Mouse (Mus musculus): ENCODE data around the gene Zfp119b. TPM values are rescaled to one million over a fixed set of nuclear protein-coding genes. Genes with fewer than 3 reads are reported as not detected.

Zfp119b gene
- polyA plus RNA-seq, 1 experiment, result 0.82 TPM

- TF ChIP-seq TCF3 (IDR thresholded peaks at IDR 0.05; ENCODE audit: insufficient read length, low read depth) (no peak), TCF12 (IDR thresholded peaks at IDR 0.05; ENCODE audit: insufficient read depth, poor library complexity, severe bottlenecking) (no peak), USF1 (IDR thresholded peaks at IDR 0.05; ENCODE audit: low read depth) (no peak), MYOG (IDR thresholded peaks at IDR 0.05; ENCODE audit: control insufficient read depth in 1 of 3, insufficient read depth in 1 of 3, insufficient read length in 2 of 3, low read depth in 2 of 3) (no peak), MYOD1 (IDR thresholded peaks at IDR 0.05; ENCODE audit: control insufficient read depth in 1 of 3, insufficient read length in 2 of 3, low read depth in 2 of 3) (no peak), SRF (IDR thresholded peaks at IDR 0.05; ENCODE audit: control insufficient read depth, insufficient read length, low read depth) (no peak), POLR2A (IDR thresholded peaks at IDR 0.05; ENCODE audit: insufficient read length, low read depth) (no peak), MAX (IDR thresholded peaks at IDR 0.05; ENCODE audit: low read depth) (no peak), E2F4 (IDR thresholded peaks at IDR 0.05; ENCODE audit: insufficient read depth) (no peak), POLR2AphosphoS2 (IDR thresholded peaks at IDR 0.05; ENCODE audit: insufficient read length, low read depth) (no peak), REST (IDR thresholded peaks at IDR 0.05; ENCODE audit: insufficient read depth, insufficient read length) (no peak)
- Histone ChIP-seq H3K27me3 (ENCODE audit: control insufficient read depth, insufficient read depth, insufficient read length) (peaks cover 30% of the 10 kb centered on the region), H3K79me2 (ENCODE audit: control insufficient read depth, insufficient read depth) (no peaks in the 10 kb centered on the region), H3K4me2 (ENCODE audit: low read depth) (no peak overlapping the region), H3ac (ENCODE audit: control insufficient read depth, insufficient read length) (no peak overlapping the region), H3K36me3 (ENCODE audit: control insufficient read depth, insufficient read depth) (no peaks in the 10 kb centered on the region), H3K4me3 (no peak overlapping the region)
Observed at GRCm38 (mm10) chr17:55952041-55952440, 2.7 kb upstream of the Zfp119b start.

GRCm38 (mm10) chr17:55950601-55951000 lies 1.3 kb upstream of the Zfp119b start:
- Histone ChIP-seq H3K36me3 (ENCODE audit: control insufficient read depth, insufficient read depth) (no peaks in the 10 kb centered on the region), H3K79me2 (ENCODE audit: control insufficient read depth, insufficient read depth) (no peaks in the 10 kb centered on the region), H3K4me3 (no peak overlapping the region), H3K4me2 (ENCODE audit: low read depth) (no peak overlapping the region), H3ac (ENCODE audit: control insufficient read depth, insufficient read length) (no peak overlapping the region), H3K27me3 (ENCODE audit: control insufficient read depth, insufficient read depth, insufficient read length) (peaks cover 30% of the 10 kb centered on the region)
- no peak for TF ChIP-seq SRF (IDR thresholded peaks at IDR 0.05; ENCODE audit: control insufficient read depth, insufficient read length, low read depth)
- TF ChIP-seq MYOG (IDR thresholded peaks at IDR 0.05; ENCODE audit: control insufficient read depth in 1 of 3, insufficient read depth in 1 of 3, insufficient read length in 2 of 3, low read depth in 2 of 3), result no peak
- no peak for TF ChIP-seq MAX (IDR thresholded peaks at IDR 0.05; ENCODE audit: low read depth)
- no peak for TF ChIP-seq USF1 (IDR thresholded peaks at IDR 0.05; ENCODE audit: low read depth)
- no peak for TF ChIP-seq MYOD1 (IDR thresholded peaks at IDR 0.05; ENCODE audit: control insufficient read depth in 1 of 3, insufficient read length in 2 of 3, low read depth in 2 of 3)
- no peak for TF ChIP-seq TCF12 (IDR thresholded peaks at IDR 0.05; ENCODE audit: insufficient read depth, poor library complexity, severe bottlenecking)
- TF ChIP-seq TCF3 (IDR thresholded peaks at IDR 0.05; ENCODE audit: insufficient read length, low read depth), result no peak
- TF ChIP-seq POLR2AphosphoS2 (IDR thresholded peaks at IDR 0.05; ENCODE audit: insufficient read length, low read depth), result no peak
- TF ChIP-seq POLR2A (IDR thresholded peaks at IDR 0.05; ENCODE audit: insufficient read length, low read depth), result no peak
- TF ChIP-seq REST (IDR thresholded peaks at IDR 0.05; ENCODE audit: insufficient read depth, insufficient read length), result no peak
- TF ChIP-seq CEBPB (IDR thresholded peaks at IDR 0.05; ENCODE audit: insufficient read depth, poor library complexity, severe bottlenecking), result no peak
- TF ChIP-seq E2F4 (IDR thresholded peaks at IDR 0.05; ENCODE audit: insufficient read depth), result no peak

- TF ChIP-seq SRF (IDR thresholded peaks at IDR 0.05; ENCODE audit: control insufficient read depth, insufficient read length, low read depth) (no peak), POLR2AphosphoS2 (IDR thresholded peaks at IDR 0.05; ENCODE audit: insufficient read length, low read depth) (no peak), E2F4 (IDR thresholded peaks at IDR 0.05; ENCODE audit: insufficient read depth) (no peak), TCF12 (IDR thresholded peaks at IDR 0.05; ENCODE audit: insufficient read depth, poor library complexity, severe bottlenecking) (no peak), USF1 (IDR thresholded peaks at IDR 0.05; ENCODE audit: low read depth) (no peak), TCF3 (IDR thresholded peaks at IDR 0.05; ENCODE audit: insufficient read length, low read depth) (no peak), REST (IDR thresholded peaks at IDR 0.05; ENCODE audit: insufficient read depth, insufficient read length) (no peak), CEBPB (IDR thresholded peaks at IDR 0.05; ENCODE audit: insufficient read depth, poor library complexity, severe bottlenecking) (no peak), POLR2A (IDR thresholded peaks at IDR 0.05; ENCODE audit: insufficient read length, low read depth) (no peak), MYOG (IDR thresholded peaks at IDR 0.05; ENCODE audit: control insufficient read depth in 1 of 3, insufficient read depth in 1 of 3, insufficient read length in 2 of 3, low read depth in 2 of 3) (no peak), MAX (IDR thresholded peaks at IDR 0.05; ENCODE audit: low read depth) (no peak), MYOD1 (IDR thresholded peaks at IDR 0.05; ENCODE audit: control insufficient read depth in 1 of 3, insufficient read length in 2 of 3, low read depth in 2 of 3) (no peak)
- Histone ChIP-seq H3K79me2 (ENCODE audit: control insufficient read depth, insufficient read depth) (no peaks in the 10 kb centered on the region), H3K27me3 (ENCODE audit: control insufficient read depth, insufficient read depth, insufficient read length) (peaks cover 22% of the 10 kb centered on the region), H3K4me2 (ENCODE audit: low read depth) (no peak overlapping the region), H3K36me3 (ENCODE audit: control insufficient read depth, insufficient read depth) (no peaks in the 10 kb centered on the region), H3K4me3 (no peak overlapping the region), H3ac (ENCODE audit: control insufficient read depth, insufficient read length) (no peak overlapping the region)
Observed at GRCm38 (mm10) chr17:55948647-55949046, 653 bp downstream of the Zfp119b start.

- no peak for TF ChIP-seq MYOG (IDR thresholded peaks at IDR 0.05; ENCODE audit: control insufficient read depth in 1 of 3, insufficient read depth in 1 of 3, insufficient read length in 2 of 3, low read depth in 2 of 3)
- TF ChIP-seq CEBPB (IDR thresholded peaks at IDR 0.05; ENCODE audit: insufficient read depth, poor library complexity, severe bottlenecking), result no peak
- Histone ChIP-seq H3K27me3 (ENCODE audit: control insufficient read depth, insufficient read depth, insufficient read length) (peaks cover 4% of the 10 kb centered on the region), H3K36me3 (ENCODE audit: control insufficient read depth, insufficient read depth) (no peaks in the 10 kb centered on the region), H3K79me2 (ENCODE audit: control insufficient read depth, insufficient read depth) (no peaks in the 10 kb centered on the region), H3K4me3 (peak overlapping the region; percentile 53), H3K4me2 (ENCODE audit: low read depth) (peak overlapping the region; percentile 80), H3ac (ENCODE audit: control insufficient read depth, insufficient read length) (peak overlapping the region; percentile 78)
Observed at GRCm38 (mm10) chr17:55945696-55946095, 3.6 kb downstream of the Zfp119b start.
